Mouse (Mus musculus) left cerebral cortex, adult 18-20 months (tissue): ENCODE data around the gene Kank3. TPM values are rescaled to one million over a fixed set of nuclear protein-coding genes. Genes with fewer than 3 reads are reported as not detected.

Experiments used
- DNase-seq, 2 experiments: peaks; one replicate each; pipeline ENCODE4 v3.0.0; 2021 to 2022; ENCODE audit warnings: low spot score in 2 of 2, mixed read lengths in 1 of 2
- long read RNA-seq, 2 experiments: library from polyadenylated mRNA; stranded (forward); transcript quantifications; one replicate each; pipeline ENCODE4 v2.0.0; 2021
- total RNA-seq, 2 experiments: library from RNA; stranded (reverse); gene quantifications; 2 replicates each; pipeline ENCODE4 v1.2.3; 2021

Kank3 gene
- total RNA-seq: 10 to 100 TPM; 27.5 to 32.7 TPM
- long read RNA-seq, experiment 1, transcript Kank3-201 (11 exons, 2,641 nt): major isoform, 47 of 110 reads
- long read RNA-seq, experiment 1, partial matches to known transcripts: 28 of 110 reads
- long read RNA-seq, experiment 1, other reads (novel, unspliced or antisense): 32 of 110 reads
- long read RNA-seq, experiment 2, transcript Kank3-201 (11 exons, 2,641 nt): major isoform, 32 of 59 reads
- long read RNA-seq, experiment 2, partial matches to known transcripts: 13 of 59 reads
- long read RNA-seq, experiment 2, other reads (novel, unspliced or antisense): 12 of 59 reads

GRCm38 (mm10) chr17:33810334-33811141 lies at the start of gene Kank3:
Kank3 (plus strand) TSS chr17:33810519.
- peak; percentile 94 to 95 for DNase-seq

DNA sequence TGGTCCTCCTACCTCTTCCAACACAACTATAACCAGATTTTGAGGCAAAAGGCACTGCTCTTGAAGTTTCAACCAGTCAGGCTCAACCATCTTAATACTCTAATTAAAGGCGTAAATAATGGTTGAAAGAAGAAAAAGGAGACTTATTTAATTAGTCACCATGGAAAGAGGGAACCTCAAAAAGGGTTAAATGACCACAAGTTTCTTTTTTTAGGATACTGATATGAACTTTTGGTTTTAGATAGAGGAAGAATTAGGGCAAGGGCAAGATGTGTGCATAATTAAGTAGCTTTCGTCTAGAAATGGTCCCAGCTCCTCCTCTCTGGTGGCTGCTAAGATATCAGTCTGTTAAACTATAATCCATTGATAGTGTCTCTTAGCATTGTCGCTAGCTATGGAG lies 43.9 kb upstream of the Kank3 start:
- DNase-seq: no peak

DNA sequence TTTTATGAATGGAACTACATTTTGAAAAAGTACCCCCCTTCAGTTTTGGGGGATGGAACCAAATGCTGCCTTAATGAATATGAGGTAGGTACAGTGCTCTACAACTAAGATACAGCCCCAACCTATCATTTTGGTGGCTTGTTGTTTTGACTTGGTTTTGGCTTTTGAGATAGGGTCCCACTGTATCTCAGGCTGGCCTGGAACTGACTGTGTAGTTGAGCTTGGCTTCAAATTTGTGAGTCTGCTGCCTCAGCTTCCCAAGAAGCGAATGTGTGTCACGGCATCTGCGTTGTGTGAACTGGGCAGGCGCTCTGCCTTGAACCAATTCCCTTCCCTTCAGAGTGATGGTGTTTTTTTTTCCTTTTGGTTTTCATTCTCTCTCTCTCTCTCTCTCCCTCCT lies 38.7 kb upstream of the Kank3 start:
- DNase-seq: no peak

- DNase-seq: no peak
Measured at GRCm38 (mm10) chr17:33773426-33773825, 36.9 kb upstream of the Kank3 start.

DNA sequence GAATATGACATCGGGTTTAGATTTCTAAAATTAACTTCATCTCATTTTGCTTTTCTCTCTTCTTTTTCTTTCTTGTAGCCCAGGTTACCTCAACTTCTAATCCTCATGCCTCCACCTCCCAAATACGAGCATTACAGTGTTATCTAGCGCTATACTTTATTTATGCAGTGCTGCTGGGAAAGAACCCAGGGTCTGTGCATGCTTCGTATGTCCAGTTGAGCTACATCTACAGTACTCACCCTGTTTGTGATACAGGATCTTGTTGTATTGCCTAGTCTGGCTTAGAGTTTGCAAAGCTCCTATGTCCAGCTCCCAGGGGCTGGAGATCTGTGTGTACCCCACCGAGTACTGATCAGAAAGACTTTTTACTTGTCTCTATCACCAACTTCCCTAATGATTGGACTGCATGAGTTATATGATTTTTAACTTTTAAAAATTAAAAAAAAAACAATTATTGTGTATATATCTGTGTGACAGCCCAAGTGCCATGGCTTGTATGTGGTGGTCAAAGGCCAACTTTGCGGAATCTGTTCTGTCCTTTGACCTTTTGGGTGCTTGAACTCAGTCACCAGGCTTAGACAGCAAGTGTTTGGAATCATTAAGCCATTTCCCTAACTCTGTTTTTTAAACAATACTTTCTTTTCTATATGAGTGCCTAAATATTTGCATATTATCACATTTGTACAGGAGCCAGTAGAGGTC lies 36.3 kb upstream of the Kank3 start:
- DNase-seq: no peak

- DNase-seq: no peak
Measured at GRCm38 (mm10) chr17:33774573-33775155, 35.7 kb upstream of the Kank3 start.

DNA sequence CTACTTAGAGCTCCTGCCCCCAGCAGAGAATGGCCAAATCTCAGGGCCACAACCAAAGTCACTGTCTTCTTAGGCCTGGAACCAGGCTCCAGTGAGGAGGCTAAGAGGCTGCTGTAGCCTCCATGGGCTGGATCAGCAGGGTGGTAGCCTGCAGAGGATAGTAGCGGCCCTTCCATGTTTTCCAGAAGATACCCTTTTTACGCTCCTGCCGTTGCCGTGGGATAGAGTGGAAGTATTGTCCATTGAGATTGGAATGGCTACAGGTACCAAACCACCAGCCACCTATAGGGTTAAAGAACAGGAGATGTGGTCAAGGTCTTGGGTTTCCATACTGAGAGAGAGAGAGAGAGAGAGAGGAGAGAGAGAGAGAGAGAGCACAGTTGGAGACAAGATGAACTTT lies 35.0 kb upstream of the Kank3 start:
- no peak for DNase-seq

GRCm38 (mm10) chr17:33779271-33779966 lies 30.9 kb upstream of the Kank3 start:
- peak; percentile 73 to 78 for DNase-seq

DNA sequence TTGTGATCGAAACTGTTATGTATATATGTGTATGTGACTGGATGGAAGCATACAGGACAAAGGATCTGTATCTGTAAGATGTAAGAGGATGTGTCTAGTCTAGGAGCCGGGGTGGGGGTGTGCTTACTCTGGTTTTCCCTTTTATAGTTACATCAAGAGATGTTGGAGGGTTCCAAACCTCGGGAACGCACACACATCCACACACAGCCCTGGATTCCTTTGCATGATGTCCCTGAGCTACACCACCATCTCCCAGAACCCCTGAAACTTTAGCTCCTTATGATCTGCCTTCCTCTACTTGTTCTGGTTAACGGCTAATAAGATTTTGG lies 30.4 kb upstream of the Kank3 start:
- no peak for DNase-seq

- no peak for DNase-seq
Measured at GRCm38 (mm10) chr17:33780431-33780830, 29.9 kb upstream of the Kank3 start.

DNA sequence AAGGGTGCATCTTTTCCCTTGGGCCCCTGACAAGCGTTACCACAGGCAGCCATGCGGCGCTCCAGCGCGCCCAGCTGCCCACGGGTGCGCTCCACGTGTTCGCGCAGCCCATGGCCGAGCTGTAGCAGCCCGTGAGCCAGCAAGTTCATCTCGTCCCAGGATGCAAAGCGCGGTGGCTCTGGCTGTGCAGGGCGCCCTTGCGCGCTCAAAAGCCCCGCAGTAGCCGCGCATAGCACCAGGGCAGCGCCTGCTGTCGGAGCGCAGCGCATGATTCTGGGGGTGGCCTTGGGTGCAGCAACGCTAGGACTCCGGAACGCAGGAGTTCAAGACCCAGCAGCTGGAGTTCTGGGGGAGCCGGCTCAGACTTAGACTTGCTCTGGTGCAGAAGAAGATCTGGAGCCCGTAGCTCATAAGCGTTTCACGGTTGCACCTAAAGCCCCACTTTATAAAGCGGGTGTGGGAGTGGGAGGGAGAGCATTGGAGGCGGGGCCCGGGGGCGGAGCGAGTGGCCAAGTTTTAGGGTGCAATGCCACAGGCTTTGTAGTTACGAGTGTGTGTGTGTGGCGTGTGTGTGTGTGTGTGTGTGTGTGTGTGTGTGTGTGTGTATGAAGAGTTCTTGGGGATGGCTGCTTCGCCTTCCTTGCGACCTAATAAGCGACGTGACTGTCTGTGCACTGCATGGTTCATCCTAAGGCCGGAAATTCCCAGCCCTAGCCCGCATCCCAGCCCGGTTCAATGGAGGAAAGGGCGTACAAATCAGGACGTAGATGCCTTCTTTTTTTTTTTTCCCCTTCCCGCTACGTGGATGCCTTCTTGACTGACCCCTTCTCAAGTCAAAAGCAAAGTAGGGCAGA lies 29.0 kb upstream of the Kank3 start, which contains the start of gene Angptl4:
Gene Angptl4 (minus strand): TSS at position 707 of the 854 bp plus-strand sequence.
- DNase-seq: peak; percentile 41 to 51

DNA sequence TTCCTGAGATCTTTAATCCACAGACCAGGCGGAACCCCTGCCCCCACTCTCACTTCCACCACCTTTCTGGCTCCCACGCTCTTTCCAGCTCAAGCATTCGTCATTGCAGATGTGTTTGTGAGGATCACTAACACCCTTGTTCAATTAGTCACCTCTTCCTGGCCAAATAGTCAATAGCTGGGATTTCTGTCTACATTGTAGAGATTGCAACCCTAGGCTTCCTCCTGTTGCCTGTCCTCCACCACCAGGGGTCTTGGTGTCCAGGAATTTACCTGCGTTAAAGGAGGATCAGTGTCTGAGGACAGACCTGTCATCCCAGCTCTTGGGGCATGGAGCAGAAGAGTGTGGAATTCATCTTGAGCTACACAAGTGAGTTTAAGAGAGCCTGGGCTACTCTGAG lies 28.3 kb upstream of the Kank3 start:
- no peak for DNase-seq

DNA sequence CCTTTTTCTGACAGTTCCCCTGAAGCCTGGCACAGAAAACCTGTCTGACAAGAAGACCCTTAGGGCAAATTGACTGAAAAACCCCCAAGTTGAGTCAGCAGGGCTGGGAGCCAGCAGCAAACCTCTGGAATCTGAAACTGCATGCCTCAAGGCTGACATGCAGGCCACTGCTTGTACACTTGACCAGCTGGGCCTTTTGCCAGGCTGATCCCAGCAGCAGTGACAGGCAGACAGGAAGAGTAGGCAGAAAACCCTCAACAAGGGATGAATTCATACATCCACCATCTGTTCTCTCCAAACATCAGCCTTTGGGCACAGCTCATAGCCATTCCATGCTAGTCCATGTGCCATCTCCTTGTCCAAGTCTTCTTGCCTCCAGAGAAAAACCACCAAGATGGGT lies 26.9 kb upstream of the Kank3 start:
- DNase-seq: peak; percentile 51 to 70

- no peak for DNase-seq
Measured at GRCm38 (mm10) chr17:33784939-33785338, 25.4 kb upstream of the Kank3 start.

- peak in 1 of 2 experiments; percentile 56 for DNase-seq
Measured at GRCm38 (mm10) chr17:33786375-33786774, 23.9 kb upstream of the Kank3 start.

DNA sequence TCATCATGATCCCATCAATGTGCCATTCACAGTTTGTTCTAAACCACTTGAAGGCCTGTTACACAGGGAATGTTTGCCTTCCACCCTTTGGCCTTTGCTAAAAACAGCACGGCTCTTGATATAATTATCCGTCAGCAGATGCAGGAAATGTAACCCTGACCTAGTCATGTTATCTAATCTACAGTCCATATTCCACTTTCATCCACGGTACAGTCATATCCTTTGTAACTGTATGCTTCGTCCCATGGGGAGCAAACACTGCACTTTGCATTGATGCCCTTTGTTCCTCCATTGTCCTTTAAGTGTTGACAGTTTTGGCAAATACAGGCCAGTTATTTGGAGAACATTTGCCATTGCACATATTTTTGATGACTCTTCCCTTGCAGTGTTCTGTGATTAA lies 21.6 kb upstream of the Kank3 start:
- no peak for DNase-seq

DNA sequence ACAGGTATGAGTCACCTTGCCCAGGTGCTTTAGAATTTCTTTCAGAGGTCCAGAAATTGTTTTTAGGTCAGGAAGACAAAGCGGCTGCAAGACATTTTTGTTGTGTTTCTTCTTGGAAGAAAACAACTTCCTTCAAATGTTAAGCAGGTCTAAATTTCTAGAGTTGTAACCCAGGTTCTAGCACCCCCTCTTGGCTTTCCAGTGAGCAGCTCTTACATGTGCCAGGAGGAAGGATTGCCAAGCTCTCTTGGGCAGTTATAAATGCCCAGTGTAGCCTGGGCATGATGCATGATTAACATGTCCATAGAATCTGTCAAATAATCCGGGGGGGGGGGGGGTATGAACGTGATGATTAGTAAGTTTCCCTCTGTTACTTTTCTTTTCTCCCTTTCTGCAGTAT lies 12.0 kb upstream of the Kank3 start:
- DNase-seq: no peak

- DNase-seq: no peak
Measured at GRCm38 (mm10) chr17:33799277-33799676, 11.0 kb upstream of the Kank3 start.

DNA sequence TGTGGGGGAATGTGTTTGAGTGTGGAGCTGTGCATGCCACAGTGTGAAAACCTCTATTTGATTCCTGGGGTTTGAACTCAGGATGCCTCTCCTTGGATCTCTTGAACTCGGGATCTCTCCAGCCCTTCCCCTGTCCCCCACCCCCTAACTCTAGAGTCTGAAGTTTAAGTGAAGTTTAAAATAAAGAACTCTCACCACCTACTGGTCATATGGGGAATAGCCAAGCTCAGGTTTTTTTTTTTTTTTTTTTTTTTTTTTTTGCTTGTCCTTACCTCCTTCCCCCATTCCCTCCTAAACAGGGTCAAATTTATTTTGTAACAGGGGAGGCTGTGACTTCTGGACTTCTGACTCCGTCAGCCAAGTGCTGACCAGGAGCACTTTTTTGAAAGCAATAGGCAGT lies 8.1 kb upstream of the Kank3 start:
- no peak for DNase-seq

- DNase-seq: no peak
Measured at GRCm38 (mm10) chr17:33804205-33804604, 6.1 kb upstream of the Kank3 start.
